In the genomic region with DNA sequence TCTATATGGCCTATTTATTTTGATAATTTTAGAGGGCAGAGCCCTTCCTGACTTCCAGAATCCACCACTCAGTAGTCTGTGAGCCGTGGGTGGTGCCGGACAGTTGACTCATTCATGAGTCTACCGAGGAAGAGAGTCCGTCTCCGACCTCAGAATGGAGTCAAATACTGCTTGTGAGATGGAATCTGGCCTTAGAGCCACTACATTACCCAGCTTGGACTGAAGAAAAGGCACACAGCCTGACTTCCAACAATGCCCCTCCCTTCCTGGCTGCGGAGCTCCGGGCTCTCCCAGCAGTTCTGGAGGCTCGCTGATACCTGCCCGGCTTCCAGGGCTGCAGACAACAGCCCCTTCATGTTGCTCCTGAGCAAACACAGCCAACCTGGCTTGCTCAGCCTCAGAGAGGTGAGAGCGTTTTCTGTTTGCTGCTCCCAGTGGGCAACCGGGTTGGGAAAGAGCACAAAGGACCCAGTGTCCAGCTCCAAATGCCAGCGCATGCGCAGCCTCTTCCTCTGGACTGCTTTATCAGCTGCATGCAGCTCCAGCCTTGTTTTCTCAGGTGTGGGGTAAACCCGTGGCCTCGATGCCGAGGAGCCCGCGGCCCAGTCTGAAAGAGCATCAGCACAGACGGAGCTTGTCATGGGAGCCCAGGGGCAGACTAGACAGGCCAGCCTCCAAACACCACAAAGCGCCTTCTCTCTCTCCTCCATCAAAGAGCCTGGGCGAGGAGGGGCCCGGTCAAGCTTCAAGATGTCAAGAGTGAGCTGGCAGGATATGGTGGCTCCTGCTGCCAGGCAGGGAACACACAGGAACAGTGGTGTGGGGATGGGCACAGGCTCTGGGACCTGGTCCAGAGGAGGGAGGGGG, we compare ENCODE assay signal across 8 mouse cellular contexts. TPM values are rescaled to one million over a fixed set of nuclear protein-coding genes. Genes with fewer than 3 reads are reported as not detected.
DNase-seq lines count a peak whose midpoint lies in the region; ATAC-seq and TF ChIP-seq lines count a peak whose summit lies in the region.

No protein-coding gene starts in this region.

- no peak for TF ChIP-seq CTCF in lung, adult 2 months (IDR thresholded peaks at IDR 0.05; ENCODE audit: insufficient read depth, low read length)

- no peak overlapping the region for H3K4me3 ChIP-seq in forebrain, embryonic 12.5 days (replicated peaks)
- no peak overlapping the region for H3K4me3 ChIP-seq in hindbrain, embryonic 12.5 days
- H3K4me3 ChIP-seq in lung, adult 2 months (replicated peaks; ENCODE audit: extremely low read depth, low read depth, low read length) = no peak overlapping the region

- H3K9me3 ChIP-seq in forebrain, embryonic 12.5 days = 0 out of 2 replicates have a peak, but pooled peaks cover 4% of the 10 kb centered on the region
- H3K9me3 ChIP-seq in hindbrain, embryonic 12.5 days (replicated peaks) = no peaks in the 10 kb centered on the region

- no peak for ATAC-seq in forebrain, embryonic 12.5 days (ENCODE audit: low FRiP score)
- no peak for ATAC-seq in hindbrain, embryonic 12.5 days (ENCODE audit: low FRiP score)

- no peaks in the 10 kb centered on the region for H3K27me3 ChIP-seq in forebrain, embryonic 12.5 days
- H3K27me3 ChIP-seq in hindbrain, embryonic 12.5 days = no peaks in the 10 kb centered on the region

- WGBS in forebrain, embryonic 12.5 days = 69% methylated on average over 22 of the region's 22 CpGs
- 53% methylated on average over 22 of the region's 22 CpGs for WGBS in hindbrain, embryonic 12.5 days
- 19% methylated on average over 22 of the region's 22 CpGs for WGBS in lung, adult 2 months

- no peak for TF ChIP-seq POLR2A in lung, adult 2 months (IDR thresholded peaks at IDR 0.05; ENCODE audit: borderline replicate concordance, extremely low read depth, low read depth, low read length)

- no peak overlapping the region for H3K9ac ChIP-seq in forebrain, embryonic 12.5 days
- H3K9ac ChIP-seq in hindbrain, embryonic 12.5 days = 0 out of 2 replicates have a peak overlapping the region, but pooled peaks have one; percentile 13

- DNase-seq in layer of hippocampus, adult 11-12 months (ENCODE audit: low spot score) = peak; percentile 70
- no peak for DNase-seq in layer of hippocampus, adult 9-10 months (ENCODE audit: low spot score)
- DNase-seq in layer of hippocampus, adult 9-11 months = peak; percentile 63
- DNase-seq in lung, adult 2 months = peak; percentile 50
- DNase-seq in right cerebral cortex, postnatal 14 days = peak; percentile 58
- DNase-seq in gastrocnemius, postnatal 10 days = no peak

- H3K27ac ChIP-seq in forebrain, embryonic 12.5 days = peak overlapping the region; percentile 63
- H3K27ac ChIP-seq in hindbrain, embryonic 12.5 days = peak overlapping the region; percentile 78

- H3K36me3 ChIP-seq in forebrain, embryonic 12.5 days (replicated peaks) = no peaks in the 10 kb centered on the region
- no peaks in the 10 kb centered on the region for H3K36me3 ChIP-seq in hindbrain, embryonic 12.5 days

- H3K4me2 ChIP-seq in forebrain, embryonic 12.5 days = 0 out of 2 replicates have a peak overlapping the region, but pooled peaks have one; percentile 5
- peak overlapping the region; percentile 19; the same call in 1 of the 2 replicates for H3K4me2 ChIP-seq in hindbrain, embryonic 12.5 days (replicated peaks)

- peaks cover 12% of the 10 kb centered on the region for H3K4me1 ChIP-seq in forebrain, embryonic 12.5 days
- H3K4me1 ChIP-seq in hindbrain, embryonic 12.5 days = peaks cover 33% of the 10 kb centered on the region
- H3K4me1 ChIP-seq in lung, adult 2 months (ENCODE audit: control insufficient read depth, insufficient read depth, low read length) = peaks cover 13% of the 10 kb centered on the region

RNA-seq across cellular contexts. Expression of gene Rflna, which starts 39.0 kb away (rescaled TPM):
- polyA plus RNA-seq in forebrain, embryonic 12.5 days (2016; fragmentation: Nextera tagmentation; extraction: Ambion mirVana) = 5.8 and 6.7 TPM in 2 replicates
- 25.0 and 34.1 TPM in 2 replicates for polyA plus RNA-seq in hindbrain, embryonic 12.5 days (2016; fragmentation: Nextera tagmentation; extraction: Ambion mirVana)
- polyA plus RNA-seq in lung, adult 2 months (2012; rRNA removed) = 20.2 and 26.0 TPM in 2 replicates
- 1 to 10 TPM; 1.6 to 2.3 TPM for total RNA-seq in gastrocnemius, postnatal 10 days (2021)

Comparison
In these comparisons a context has a peak if more than half of its experiments do, and no peak if none do; other contexts are left out.
1. DNase-seq: peak in layer of hippocampus, adult 11-12 months (single experiment), layer of hippocampus, adult 9-11 months (single experiment), lung, adult 2 months (single experiment) and right cerebral cortex, postnatal 14 days (single experiment); none in layer of hippocampus, adult 9-10 months (single experiment) and gastrocnemius, postnatal 10 days (single experiment).